Mouse (Mus musculus) embryonic facial prominence, embryonic 15.5 days (tissue): Measurements from ENCODE around the gene Abhd17c. TPM values are rescaled to one million over a fixed set of nuclear protein-coding genes. Genes with fewer than 3 reads are reported as not detected.

ENCODE experiments used
- ATAC-seq: fragments of 200-750 bp; cut with Nextera tagmentation; 2 replicates; pipeline ENCODE4 v1.8.0; 2017; ENCODE audit warnings: low read depth, moderate TSS enrichment; ENCODE audit not compliant: insufficient number of reproducible peaks, low FRiP score, low TSS enrichment
- H3K27ac ChIP-seq: fragments of 300-500 bp; sonication (generic); replicated peaks from 2 replicates; pipeline ENCODE4 v1.5.1; 2015; ENCODE audit warnings: mild to moderate bottlenecking, inconsistent platforms
- H3K27me3 ChIP-seq: fragments of 300-500 bp; sonication (generic); 2 replicates; pipeline ENCODE4 v1.6.1; 2015; ENCODE audit warnings: inconsistent platforms
- H3K36me3 ChIP-seq: fragments of 300-500 bp; sonication (generic); 2 replicates; pipeline ENCODE4 v1.6.1; 2015; ENCODE audit warnings: mild to moderate bottlenecking, inconsistent platforms
- H3K4me1 ChIP-seq: fragments of 300-500 bp; sonication (generic); 2 replicates; pipeline ENCODE4 v1.6.1; 2015; ENCODE audit warnings: inconsistent platforms
- H3K4me2 ChIP-seq: fragments of 300-500 bp; sonication (generic); replicated peaks from 2 replicates; pipeline ENCODE4 v1.6.1; 2015; ENCODE audit warnings: mild to moderate bottlenecking, inconsistent platforms
- H3K4me3 ChIP-seq: fragments of 300-500 bp; sonication (generic); replicated peaks from 2 replicates; pipeline ENCODE4 v1.5.1; 2015; ENCODE audit warnings: mild to moderate bottlenecking, inconsistent platforms
- H3K9ac ChIP-seq: fragments of 300-500 bp; sonication (generic); 2 replicates; pipeline ENCODE4 v1.6.1; 2015; ENCODE audit warnings: inconsistent platforms
- H3K9me3 ChIP-seq: fragments of 300-500 bp; sonication (generic); replicated peaks from 2 replicates; pipeline ENCODE4 v1.6.1; 2016; ENCODE audit warnings: inconsistent platforms
- WGBS: fragments of 180-500 bp; shearing (Covaris S2); methylation state at CpG from one replicate; pipeline ENCODE4 v1.1.7; 2015; 5-methylcytosine and 5-hydroxymethylcytosine counted together
- polyA plus RNA-seq: library from polyadenylated mRNA; unstranded; fragments of >200 nt; fragmentation: Nextera tagmentation; extraction: Ambion mirVana; gene quantifications from 2 replicates; pipeline ENCODE4 v1.2.1, GENCODE M21; 2015

The Abhd17c gene
- polyA plus RNA-seq, 1 experiment from 2014 or later, result 39.5 TPM

DNA sequence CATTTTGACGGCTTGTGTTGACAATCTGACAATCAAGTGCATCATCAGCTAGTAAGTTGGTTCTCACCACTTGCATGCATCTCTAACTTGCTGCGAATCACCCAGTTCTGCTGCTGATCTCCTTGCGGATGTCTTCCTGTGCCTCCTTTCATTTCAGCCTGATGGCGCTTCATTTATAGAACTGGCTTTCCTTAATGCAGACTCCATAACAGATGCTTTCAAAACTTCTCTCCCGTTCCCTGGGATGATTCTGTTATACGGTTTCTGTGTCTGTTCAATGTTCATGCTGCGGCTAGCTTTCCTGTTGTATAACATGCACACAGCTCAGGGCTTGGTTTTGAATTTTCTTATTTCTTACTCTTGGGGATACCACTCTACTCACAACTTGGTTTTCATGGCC lies 91.9 kb downstream of the Abhd17c start:
- no peak overlapping the region for H3K4me3 ChIP-seq
- H3K27me3 ChIP-seq, result no peaks in the 10 kb centered on the region
- no peak overlapping the region for H3K27ac ChIP-seq
- 88% methylated on average over 7 of the region's 7 CpGs for WGBS
- H3K4me2 ChIP-seq, result no peak overlapping the region
- H3K4me1 ChIP-seq, result 0 out of 2 replicates have a peak, but pooled peaks cover 11% of the 10 kb centered on the region
- H3K36me3 ChIP-seq, result no peaks in the 10 kb centered on the region
- no peak overlapping the region for H3K9ac ChIP-seq
- no peaks in the 10 kb centered on the region for H3K9me3 ChIP-seq
- ATAC-seq, result no peak

Other genes with a start within 250 kb of the Abhd17c start
- gene Cemip, start 65.4 kb downstream of the Abhd17c start, polyA plus RNA-seq, result 0.56 and 0.80 TPM in 2 replicates